Mouse (Mus musculus) sigmoid colon, adult 10 weeks (tissue): ENCODE data around the gene D430042O09Rik. TPM values are rescaled to one million over a fixed set of nuclear protein-coding genes. Genes with fewer than 3 reads are reported as not detected.

Experiments
- polyA plus RNA-seq: library from polyadenylated mRNA; stranded (reverse); fragments of 350-450 nt; fragmentation: Illumina TruSeq; extraction: RNeasy Lipid Tissue Mini Kit (QIAGEN cat#74804); gene quantifications from one replicate; pipeline ENCODE4 v1.2.3, GENCODE M21; 2014; ENCODE audit warnings: low read depth, low replicate concordance

D430042O09Rik gene
- polyA plus RNA-seq: 14.4 TPM

GRCm38 (mm10) chr7:125707593-125708022 is at the start of gene D430042O09Rik, which contains the start of gene Gtf3c1:
TSS of gene D430042O09Rik (plus strand) at chr7:125707888.
TSS of gene Gtf3c1 (minus strand) at chr7:125707780.

Other genes starting within 250 kb of the D430042O09Rik start
- 21.4 TPM for gene Nsmce1, start 216.3 kb upstream of the D430042O09Rik start, polyA plus RNA-seq
- 3.8 TPM for gene Il4ra, start 155.8 kb upstream of the D430042O09Rik start, polyA plus RNA-seq
- 3.0 TPM for gene Il21r, start 104.5 kb upstream of the D430042O09Rik start, polyA plus RNA-seq
- 5.6 TPM for gene Gtf3c1, start 108 bp upstream of the D430042O09Rik start, polyA plus RNA-seq